Mouse (Mus musculus) C2C12 (cell line): ENCODE measurements around the gene Tfb2m. TPM values are rescaled to one million over a fixed set of nuclear protein-coding genes. Genes with fewer than 3 reads are reported as not detected.

Experiments
- H3K27me3 ChIP-seq: one replicate; pipeline ENCODE4 v1.6.1; 2011; ENCODE audit not compliant: control insufficient read depth, insufficient read depth, insufficient read length
- H3K36me3 ChIP-seq: one replicate; pipeline ENCODE4 v1.6.1; 2011; ENCODE audit not compliant: control insufficient read depth, insufficient read depth
- H3K4me3 ChIP-seq: one replicate; pipeline ENCODE4 v1.5.1; 2011; ENCODE audit warnings: mild to moderate bottlenecking, control low read depth; ENCODE audit not compliant: poor library complexity, insufficient read depth, severe bottlenecking
- H3K79me2 ChIP-seq: one replicate; pipeline ENCODE4 v1.6.1; 2011; ENCODE audit not compliant: control insufficient read depth, insufficient read depth
- H3K79me3 ChIP-seq: one replicate; pipeline ENCODE4 v1.6.1; 2011; ENCODE audit warnings: low read depth, control low read depth
- H3ac ChIP-seq: one replicate; pipeline ENCODE3; 2011; ENCODE audit warnings: low read depth; ENCODE audit not compliant: control insufficient read depth, insufficient read length
- CEBPB ChIP-seq: IDR thresholded peaks from one replicate; pipeline ENCODE4 v1.6.1; 2011; ENCODE audit warnings: low read depth, mild to moderate bottlenecking, control low read depth, moderate library complexity
- CTCF ChIP-seq: IDR thresholded peaks from one replicate; pipeline ENCODE4 v1.5.1; 2011; ENCODE audit not compliant: control insufficient read depth, insufficient read depth, insufficient read length
- FOSL1 ChIP-seq: IDR thresholded peaks from one replicate; pipeline ENCODE4 v1.8.0; 2011; ENCODE audit warnings: mild to moderate bottlenecking, low read length; ENCODE audit not compliant: poor library complexity, insufficient read depth, severe bottlenecking
- MAX ChIP-seq: IDR thresholded peaks from one replicate; pipeline ENCODE4 v1.6.1; 2011; ENCODE audit warnings: mild to moderate bottlenecking, control low read depth
- MYOD1 ChIP-seq: IDR thresholded peaks from one replicate; pipeline ENCODE4 v1.6.1; 2011; ENCODE audit warnings: low read depth; ENCODE audit not compliant: control insufficient read depth, insufficient read length
- MYOG ChIP-seq: IDR thresholded peaks from one replicate; pipeline ENCODE4 v1.6.1; 2011; ENCODE audit not compliant: control insufficient read depth, insufficient read length; ENCODE audit errors: extremely low read depth
- USF1 ChIP-seq: IDR thresholded peaks from one replicate; pipeline ENCODE4 v1.6.1; 2011; ENCODE audit warnings: low read depth, mild to moderate bottlenecking, control low read depth, moderate library complexity
- polyA plus RNA-seq: library from polyadenylated mRNA; unstranded; fragments of >200 nt; fragmentation: generic; extraction: Trizol; gene quantifications from one replicate; pipeline ENCODE4 v1.2.1, GENCODE M21; 2012; ENCODE audit warnings: missing spikeins

Tfb2m gene
- polyA plus RNA-seq, 1 experiment: 10.2 TPM

DNA sequence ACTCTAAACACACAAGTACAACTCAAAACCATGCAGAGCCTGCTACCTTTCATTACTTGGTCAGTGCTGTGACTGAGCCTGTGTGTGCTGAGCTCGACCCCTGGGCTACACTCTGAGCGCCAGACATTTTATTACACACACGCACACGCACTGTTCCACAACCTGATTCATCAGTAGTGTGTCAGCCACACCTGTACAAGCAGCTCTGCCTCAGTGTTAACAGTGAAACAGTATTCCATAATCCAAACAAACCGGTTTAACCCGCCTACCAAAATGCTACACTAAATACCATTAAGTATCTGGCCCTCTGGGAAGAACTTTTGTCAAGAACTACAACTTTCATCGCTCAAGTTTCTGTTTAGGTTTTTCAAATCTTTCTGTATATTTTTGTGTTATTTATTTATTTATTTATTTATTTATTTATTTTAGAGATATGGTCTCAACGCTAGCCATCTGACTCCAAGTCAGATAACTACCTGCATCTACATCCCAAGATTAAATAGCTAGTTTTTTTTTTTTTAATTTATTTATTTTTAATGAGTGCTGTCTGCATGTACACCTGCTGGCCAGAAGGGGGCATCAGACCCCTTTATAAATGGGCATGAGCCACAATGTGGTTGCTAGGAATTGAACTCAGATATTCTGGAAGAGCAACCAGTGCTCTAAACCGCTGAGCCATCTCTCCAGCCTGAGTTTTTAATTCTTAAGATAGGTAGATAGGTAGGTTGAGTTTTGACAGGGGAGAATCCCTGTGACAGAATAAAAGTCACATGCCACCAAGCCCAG is 39.3 kb downstream of the Tfb2m start:
- Histone ChIP-seq H3K4me3 (no peak overlapping the region), H3ac (no peak overlapping the region), H3K79me2 (no peaks in the 10 kb centered on the region), H3K36me3 (no peaks in the 10 kb centered on the region), H3K79me3 (no peaks in the 10 kb centered on the region), H3K27me3 (no peaks in the 10 kb centered on the region)
- TF ChIP-seq FOSL1: no peak
- TF ChIP-seq CTCF: peak; percentile 15

DNA sequence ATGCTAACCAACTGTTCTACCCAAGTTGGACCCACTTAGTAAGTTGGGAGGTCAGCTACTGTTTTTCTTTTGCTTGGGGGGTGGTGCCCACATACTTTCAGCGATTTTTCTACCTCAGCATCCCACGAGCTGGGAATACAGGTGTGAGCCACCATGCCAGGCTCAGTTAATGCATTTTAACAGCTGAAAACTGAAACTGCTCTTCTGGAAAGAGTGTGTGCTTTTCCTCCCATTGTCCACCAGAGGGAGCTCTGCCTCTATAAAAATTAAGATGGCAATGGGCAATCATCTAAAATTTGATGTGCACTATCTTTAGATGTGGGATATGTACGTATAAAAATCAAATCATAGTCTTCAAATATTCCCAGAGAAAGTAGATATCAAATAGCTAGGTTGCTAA is 43.5 kb downstream of the Tfb2m start:
- Histone ChIP-seq H3K79me3 (no peaks in the 10 kb centered on the region), H3K4me3 (no peak overlapping the region), H3K79me2 (no peaks in the 10 kb centered on the region), H3ac (no peak overlapping the region), H3K36me3 (no peaks in the 10 kb centered on the region), H3K27me3 (no peaks in the 10 kb centered on the region)
- TF ChIP-seq FOSL1 (no peak), USF1 (no peak), MYOG (no peak), MYOD1 (no peak), CEBPB (no peak), CTCF (no peak), MAX (no peak)

DNA sequence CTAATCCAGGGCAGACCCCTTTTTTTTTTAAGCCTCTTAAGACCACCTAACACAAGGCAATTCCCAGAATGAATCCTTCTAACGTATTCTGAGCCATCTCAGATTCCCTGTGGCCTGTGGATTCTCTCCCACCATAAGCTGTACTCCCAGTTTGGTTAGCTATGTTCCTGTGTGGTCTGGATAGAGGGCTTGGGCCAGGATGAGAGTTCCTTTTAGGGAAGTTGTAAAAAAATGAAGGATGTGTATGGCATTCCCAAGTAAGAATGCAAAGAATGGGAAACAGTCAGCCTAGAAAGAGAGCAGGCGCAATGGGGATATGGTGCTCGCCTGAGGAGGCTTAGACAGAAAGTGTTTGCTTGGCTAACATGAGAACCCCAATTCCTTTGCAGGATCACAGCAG is 46.8 kb downstream of the Tfb2m start:
- no peaks in the 10 kb centered on the region for H3K79me3 ChIP-seq
- H3K36me3 ChIP-seq: no peaks in the 10 kb centered on the region
- no peaks in the 10 kb centered on the region for H3K27me3 ChIP-seq
- no peak overlapping the region for H3K4me3 ChIP-seq
- H3ac ChIP-seq: no peak overlapping the region
- no peak for TF ChIP-seq USF1
- TF ChIP-seq MAX: no peak
- TF ChIP-seq CTCF: no peak
- TF ChIP-seq MYOD1: no peak
- TF ChIP-seq CEBPB: no peak
- no peak for TF ChIP-seq FOSL1
- TF ChIP-seq MYOG: no peak
- no peaks in the 10 kb centered on the region for H3K79me2 ChIP-seq

- Histone ChIP-seq H3K4me3 (no peak overlapping the region), H3K79me3 (no peaks in the 10 kb centered on the region), H3K36me3 (no peaks in the 10 kb centered on the region), H3ac (no peak overlapping the region), H3K27me3 (no peaks in the 10 kb centered on the region), H3K79me2 (no peaks in the 10 kb centered on the region)
- TF ChIP-seq CTCF (no peak), USF1 (no peak), MAX (no peak), FOSL1 (no peak), CEBPB (no peak), MYOG (no peak), MYOD1 (no peak)
Observed at GRCm38 (mm10) chr1:179492908-179493307, 53.2 kb downstream of the Tfb2m start.

GRCm38 (mm10) chr1:179488520-179488919 is 57.5 kb downstream of the Tfb2m start:
- Histone ChIP-seq H3K27me3 (no peaks in the 10 kb centered on the region), H3ac (no peak overlapping the region), H3K79me3 (no peaks in the 10 kb centered on the region), H3K4me3 (no peak overlapping the region), H3K36me3 (no peaks in the 10 kb centered on the region), H3K79me2 (no peaks in the 10 kb centered on the region)
- no peak for TF ChIP-seq MYOG
- no peak for TF ChIP-seq MYOD1
- no peak for TF ChIP-seq CEBPB
- no peak for TF ChIP-seq USF1
- no peak for TF ChIP-seq MAX
- TF ChIP-seq FOSL1: no peak
- TF ChIP-seq CTCF: no peak

GRCm38 (mm10) chr1:179487990-179488389 is 58.1 kb downstream of the Tfb2m start:
- no peaks in the 10 kb centered on the region for H3K36me3 ChIP-seq
- no peak for TF ChIP-seq MAX
- H3ac ChIP-seq: no peak overlapping the region
- H3K79me2 ChIP-seq: no peaks in the 10 kb centered on the region
- H3K4me3 ChIP-seq: no peak overlapping the region
- H3K27me3 ChIP-seq: no peaks in the 10 kb centered on the region
- H3K79me3 ChIP-seq: no peaks in the 10 kb centered on the region
